Mouse (Mus musculus): ENCODE data around the gene Hist1h1b.

- TF ChIP-seq CTCF (IDR thresholded peaks at IDR 0.05; ENCODE audit: borderline replicate concordance, extremely low read depth, insufficient read depth, insufficient read length) (no peak), POLR2A (IDR thresholded peaks at IDR 0.05; ENCODE audit: borderline replicate concordance, extremely low read depth, insufficient read depth, insufficient read length, poor library complexity, severe bottlenecking) (no peak)
These were observed 10.3 kb upstream of the Hist1h1b start for GRCm38 (mm10) chr13:21790601-21791283.

All from brain, embryonic 14.5 days (tissue).